Comparison of ENCODE assay signal across 9 mouse cellular contexts in the genomic region with DNA sequence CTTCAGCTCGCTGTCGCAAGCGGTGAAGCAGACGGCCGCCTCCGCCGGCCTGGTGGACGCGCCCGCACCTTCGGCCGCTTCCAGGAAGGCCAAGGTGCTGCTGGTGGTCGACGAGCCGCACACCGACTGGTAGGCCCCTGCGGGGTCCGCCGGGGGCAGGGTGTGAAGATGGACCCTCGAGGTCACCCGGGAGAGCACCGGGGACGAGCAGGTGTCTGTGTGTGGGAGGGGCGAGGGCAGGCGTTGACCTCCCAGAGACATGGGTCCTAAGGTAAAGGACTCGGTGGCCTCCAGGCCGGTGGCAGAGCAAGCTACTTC. TPM values are rescaled to one million over a fixed set of nuclear protein-coding genes. Genes with fewer than 3 reads are reported as not detected.
A peak's percentile ranks its signal among the peaks of the same experiment; 100 is the strongest.
DNase-seq lines count a peak whose midpoint lies in the region; ATAC-seq and TF ChIP-seq lines count a peak whose summit lies in the region.
"Had no signal": no experiment of that assay in that cellular context is flagged by ENCODE, and none has a peak within 500 bp of the region (broad histone marks: within the 10 kb centered on the region; RNA-seq: fewer than 3 reads in every experiment).

No protein-coding gene starts in this region.

- 2% methylated on average over 27 of the region's 27 CpGs for WGBS in lung, postnatal 0 days
- 2% methylated on average over 27 of the region's 27 CpGs for WGBS in limb, embryonic 10.5 days
- WGBS in small intestine, adult 2 months, result 4% methylated on average over 27 of the region's 27 CpGs

- no peak for TF ChIP-seq EP300 in lung, postnatal 0 days (IDR thresholded peaks at IDR 0.05)

- H3K27ac ChIP-seq in lung, postnatal 0 days (ENCODE audit: low read length), result no peak overlapping the region
- peak overlapping the region; percentile 58 for H3K27ac ChIP-seq in limb, embryonic 10.5 days
- H3K27ac ChIP-seq in small intestine, adult 2 months (ENCODE audit: insufficient read depth, low read depth, low read length), result no peak overlapping the region

- no peak for TF ChIP-seq CTCF in lung, postnatal 0 days (IDR thresholded peaks at IDR 0.05)
- TF ChIP-seq CTCF in small intestine, adult 2 months (IDR thresholded peaks at IDR 0.05; ENCODE audit: extremely low read depth, insufficient read length, insufficient replicate concordance, low read depth, low read length), result no peak

- H3K9ac ChIP-seq in lung, postnatal 0 days (replicated peaks; ENCODE audit: low read depth), result no peak overlapping the region

- H3K27me3 ChIP-seq in lung, postnatal 0 days (replicated peaks; ENCODE audit: insufficient read depth, low read length), result peaks cover 12% of the 10 kb centered on the region; the same call in 1 of the 2 replicates
- peaks cover 56% of the 10 kb centered on the region for H3K27me3 ChIP-seq in limb, embryonic 10.5 days (ENCODE audit: low read depth, poor library complexity, severe bottlenecking)
- H3K27me3 ChIP-seq in small intestine, adult 2 months (ENCODE audit: control insufficient read depth, insufficient read depth, low read length), result peaks cover 11% of the 10 kb centered on the region

- no peaks in the 10 kb centered on the region for H3K9me3 ChIP-seq in lung, postnatal 0 days (ENCODE audit: low read length)
- no peaks in the 10 kb centered on the region for H3K9me3 ChIP-seq in limb, embryonic 10.5 days (replicated peaks)

- peak; percentile 75 for DNase-seq in cerebellum, adult 11-12 months
- DNase-seq in cerebellum, postnatal 4 days (ENCODE audit: low spot score in 2 of 2), result no peak
- DNase-seq in lung, postnatal 0 days (ENCODE audit: low spot score), result no peak
- DNase-seq in lung, postnatal 36 days, result no peak
- no peak for DNase-seq in limb, embryonic 10.5 days (ENCODE audit: low spot score)
- DNase-seq in right cerebral cortex, adult 2 months (ENCODE audit: low spot score in 2 of 2), result no peak
- DNase-seq in layer of hippocampus, adult 18-20 months (ENCODE audit: low spot score in 2 of 2), result no peak

- H3K36me3 ChIP-seq in lung, postnatal 0 days (ENCODE audit: insufficient read depth, low read length), result no peaks in the 10 kb centered on the region
- H3K36me3 ChIP-seq in limb, embryonic 10.5 days, result no peaks in the 10 kb centered on the region
- H3K36me3 ChIP-seq in small intestine, adult 2 months (ENCODE audit: control insufficient read depth, insufficient read depth, low read length), result no peaks in the 10 kb centered on the region

- peak overlapping the region; percentile 43 for H3K4me3 ChIP-seq in lung, postnatal 0 days (ENCODE audit: low read depth, low read length)
- peak overlapping the region; percentile 67 for H3K4me3 ChIP-seq in limb, embryonic 10.5 days
- peak overlapping the region; percentile 64 for H3K4me3 ChIP-seq in small intestine, adult 2 months (ENCODE audit: low read depth, low read length)

- no peak for TF ChIP-seq POLR2A in small intestine, adult 2 months (IDR thresholded peaks at IDR 0.05; ENCODE audit: low read depth, low read length)

- ATAC-seq in lung, postnatal 0 days, result no peak

- no peaks in the 10 kb centered on the region for H3K4me1 ChIP-seq in lung, postnatal 0 days (ENCODE audit: insufficient read depth, low read depth, low read length)
- peaks cover 12% of the 10 kb centered on the region for H3K4me1 ChIP-seq in limb, embryonic 10.5 days
- peaks cover 8% of the 10 kb centered on the region; the same call in 1 of the 2 replicates for H3K4me1 ChIP-seq in small intestine, adult 2 months (ENCODE audit: control insufficient read depth, insufficient read depth, insufficient read length, low read length)

- H3K4me2 ChIP-seq in lung, postnatal 0 days (replicated peaks; ENCODE audit: low read depth, low read length), result peak overlapping the region; percentile 87

RNA-seq across cellular contexts. Expression of a gene that starts 0.6 kb away (rescaled TPM):
- polyA plus RNA-seq in lung, postnatal 0 days (2015; fragmentation: Nextera tagmentation; extraction: Ambion mirVana), result 1.0 and 1.4 TPM in 2 replicates
- polyA plus RNA-seq in limb, embryonic 10.5 days (2016; fragmentation: Nextera tagmentation; extraction: Ambion mirVana), result 0.26 and 0.30 TPM in 2 replicates
- polyA plus RNA-seq in small intestine, adult 2 months (2012; rRNA removed), result 3.1 and 4.1 TPM in 2 replicates
- 100 to 1,000 TPM; 579 to 589 TPM for total RNA-seq in layer of hippocampus, adult 18-20 months (2021)
- total RNA-seq: common myeloid progenitor, adult 5-6 weeks had no signal
